ENCODE assay signal across 19 mouse cellular contexts in genomic region chr12:110915761-110916160, GRCm38 (mm10).
"Had no signal": no experiment of that assay in that cellular context is flagged by ENCODE, and none has a peak within 500 bp of the region (broad histone marks: within the 10 kb centered on the region; RNA-seq: fewer than 3 reads in every experiment).

No protein-coding gene starts in this region.

- H3K27me3 ChIP-seq: limb, embryonic 12.5 days; limb, embryonic 15.5 days; liver, embryonic 12.5 days; liver, embryonic 15.5 days; midbrain, embryonic 13.5 days had no signal

- H3K4me3 ChIP-seq: limb, embryonic 12.5 days; limb, embryonic 15.5 days; liver, embryonic 12.5 days; liver, embryonic 15.5 days; midbrain, embryonic 10.5 days; midbrain, embryonic 13.5 days had no signal

- H3K4me2 ChIP-seq: limb, embryonic 12.5 days; limb, embryonic 15.5 days; liver, embryonic 12.5 days; liver, embryonic 15.5 days; midbrain, embryonic 13.5 days had no signal

- H3K9me3 ChIP-seq: limb, embryonic 12.5 days; limb, embryonic 15.5 days; liver, embryonic 12.5 days; liver, embryonic 15.5 days; midbrain, embryonic 10.5 days; midbrain, embryonic 13.5 days had no signal

- DNase-seq: kidney, postnatal 14 days; kidney, postnatal 4 days; left cerebral cortex, postnatal 4 days; lung, adult 2 months; lung, postnatal 14 days; lung, postnatal 4 days; right cerebral cortex, postnatal 14 days; right cerebral cortex, postnatal 4 days; thymus, adult 2 months; thymus, postnatal 14 days; thymus, postnatal 4 days had no signal

- ATAC-seq: liver, embryonic 12.5 days; midbrain, embryonic 13.5 days; midbrain, embryonic 16.5 days had no signal

- H3K9ac ChIP-seq: limb, embryonic 12.5 days; limb, embryonic 15.5 days; liver, embryonic 12.5 days; liver, embryonic 15.5 days; midbrain, embryonic 13.5 days had no signal

- H3K4me1 ChIP-seq: limb, embryonic 12.5 days; limb, embryonic 15.5 days; liver, embryonic 12.5 days; liver, embryonic 15.5 days; midbrain, embryonic 10.5 days; midbrain, embryonic 13.5 days had no signal

- H3K27ac ChIP-seq: limb, embryonic 12.5 days; limb, embryonic 15.5 days; liver, embryonic 12.5 days; liver, embryonic 15.5 days; midbrain, embryonic 10.5 days; midbrain, embryonic 13.5 days; stomach, postnatal 0 days had no signal
